In genomic region chr11:29563406-29563805, GRCm38 (mm10) we compare ENCODE assay signal across 32 mouse cellular contexts. TPM values are rescaled to one million over a fixed set of nuclear protein-coding genes. Genes with fewer than 3 reads are reported as not detected.
"Had no signal": no experiment of that assay in that cellular context is flagged by ENCODE, and none has a peak within 500 bp of the region (broad histone marks: within the 10 kb centered on the region; RNA-seq: fewer than 3 reads in every experiment).

No protein-coding gene starts in this region.

- H3K9ac ChIP-seq: heart, embryonic 12.5 days; heart, embryonic 13.5 days; heart, embryonic 15.5 days; hindbrain, embryonic 12.5 days; hindbrain, embryonic 13.5 days; hindbrain, embryonic 14.5 days; hindbrain, embryonic 15.5 days; intestine, embryonic 15.5 days; kidney, embryonic 15.5 days had no signal

- H3K27ac ChIP-seq: heart, adult 2 months; heart, embryonic 10.5 days; heart, embryonic 13.5 days; heart, embryonic 15.5 days; hindbrain, embryonic 10.5 days; hindbrain, embryonic 12.5 days; hindbrain, embryonic 13.5 days; hindbrain, embryonic 14.5 days; hindbrain, embryonic 15.5 days; hindbrain, postnatal 0 days; intestine, embryonic 15.5 days; kidney, embryonic 15.5 days; kidney, postnatal 0 days; layer of hippocampus, adult 2 months; left cerebral cortex, adult 2 months had no signal

- DNase-seq: heart, adult 18-20 months; heart, adult 2 months; heart, postnatal 10 days; heart, postnatal 14 days; heart, postnatal 36 days; heart, postnatal 4 days; kidney, adult 11 months; kidney, adult 18-20 months; kidney, postnatal 14 days; layer of hippocampus, adult 9-11 months; layer of hippocampus, postnatal 36 days had no signal

- H3K4me2 ChIP-seq: heart, embryonic 11.5 days; heart, embryonic 12.5 days; heart, embryonic 13.5 days; heart, embryonic 15.5 days; hindbrain, embryonic 12.5 days; hindbrain, embryonic 13.5 days; hindbrain, embryonic 14.5 days; hindbrain, embryonic 15.5 days; intestine, embryonic 15.5 days; kidney, embryonic 15.5 days had no signal

- H3K4me3 ChIP-seq: heart, adult 2 months; heart, embryonic 10.5 days; heart, embryonic 12.5 days; heart, embryonic 13.5 days; heart, embryonic 15.5 days; hindbrain, embryonic 10.5 days; hindbrain, embryonic 12.5 days; hindbrain, embryonic 13.5 days; hindbrain, embryonic 15.5 days; intestine, embryonic 15.5 days; kidney, embryonic 15.5 days; layer of hippocampus, adult 2 months; left cerebral cortex, adult 2 months had no signal

- H3K36me3 ChIP-seq: heart, embryonic 10.5 days; heart, embryonic 12.5 days; heart, embryonic 13.5 days; heart, embryonic 15.5 days; hindbrain, embryonic 10.5 days; hindbrain, embryonic 12.5 days; hindbrain, embryonic 13.5 days; hindbrain, embryonic 15.5 days; intestine, embryonic 15.5 days; kidney, embryonic 15.5 days had no signal

- H3K27me3 ChIP-seq: heart, embryonic 12.5 days; heart, embryonic 13.5 days; heart, embryonic 15.5 days; hindbrain, embryonic 12.5 days; hindbrain, embryonic 13.5 days; hindbrain, embryonic 15.5 days; intestine, embryonic 15.5 days; kidney, embryonic 15.5 days had no signal

- H3K9me3 ChIP-seq: heart, embryonic 10.5 days; heart, embryonic 12.5 days; heart, embryonic 13.5 days; heart, embryonic 15.5 days; hindbrain, embryonic 10.5 days; hindbrain, embryonic 12.5 days; hindbrain, embryonic 13.5 days; hindbrain, embryonic 15.5 days; intestine, embryonic 15.5 days; kidney, embryonic 15.5 days had no signal

- ATAC-seq: hindbrain, embryonic 16.5 days; hindbrain, postnatal 0 days; inflammation-experienced regulatory T-cells, adult 6 months; intestine, embryonic 15.5 days; intestine, embryonic 16.5 days; intestine, postnatal 0 days had no signal

- H3K4me1 ChIP-seq: heart, embryonic 10.5 days; heart, embryonic 12.5 days; heart, embryonic 13.5 days; heart, embryonic 15.5 days; hindbrain, embryonic 10.5 days; hindbrain, embryonic 12.5 days; hindbrain, embryonic 13.5 days; hindbrain, embryonic 15.5 days; intestine, embryonic 15.5 days; kidney, embryonic 15.5 days had no signal

RNA-seq across cellular contexts. Expression of gene Clhc1, which starts 15.7 kb away (rescaled TPM):
- polyA plus RNA-seq: heart, adult 2 months; hindbrain, embryonic 12.5 days; intestine, embryonic 15.5 days; intestine, postnatal 0 days; kidney, embryonic 15.5 days; large intestine, adult 2 months had no signal
